ENCODE assay signal across 15 mouse cellular contexts in the genomic region with DNA sequence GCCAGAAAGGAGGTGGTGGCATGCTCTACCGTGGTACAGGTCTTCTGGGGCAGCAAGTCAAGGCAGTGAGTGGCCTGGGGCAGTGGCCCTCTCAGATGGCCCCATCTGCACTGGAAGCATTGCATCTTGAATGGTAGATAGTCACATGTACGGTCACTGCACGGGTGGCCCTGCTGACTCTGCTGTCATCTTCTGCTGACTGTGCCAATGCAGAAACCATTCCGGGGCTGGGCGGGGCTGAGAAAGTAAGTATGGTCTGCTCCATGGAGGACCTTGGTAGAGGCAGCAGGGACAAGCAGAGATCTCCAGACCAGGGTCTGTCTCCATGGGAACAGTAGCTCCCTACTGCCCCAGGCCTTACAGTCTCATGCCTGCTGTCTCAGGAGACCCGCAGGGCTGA. TPM values are rescaled to one million over a fixed set of nuclear protein-coding genes. Genes with fewer than 3 reads are reported as not detected.
DNase-seq lines count a peak whose midpoint lies in the region; ATAC-seq and TF ChIP-seq lines count a peak whose summit lies in the region.
"Had no signal": no experiment of that assay in that cellular context is flagged by ENCODE, and none has a peak within 500 bp of the region (broad histone marks: within the 10 kb centered on the region; RNA-seq: fewer than 3 reads in every experiment).

No protein-coding gene starts in this region.

- no peaks in the 10 kb centered on the region for H3K79me2 ChIP-seq in liver, adult 2 months (ENCODE audit: control insufficient read depth, insufficient read depth, low read length)

- H3K4me1 ChIP-seq in liver, adult 2 months (ENCODE audit: control insufficient read depth, insufficient read depth, low read length) = peaks cover 19% of the 10 kb centered on the region
- peaks cover 74% of the 10 kb centered on the region for H3K4me1 ChIP-seq in embryonic facial prominence, embryonic 10.5 days
- peaks cover 32% of the 10 kb centered on the region for H3K4me1 ChIP-seq in limb, embryonic 11.5 days (ENCODE audit: control insufficient read depth, insufficient read depth, low read length)
- H3K4me1 ChIP-seq in small intestine, adult 2 months (ENCODE audit: control insufficient read depth, insufficient read depth, insufficient read length, low read length) = peaks cover 38% of the 10 kb centered on the region

- peak; percentile 8 for DNase-seq in liver, adult 2 months (ENCODE audit: extremely low read depth, low read depth, low spot score)
- DNase-seq in liver = no peak
- DNase-seq in embryonic facial prominence, embryonic 10.5 days (ENCODE audit: low spot score) = no peak
- no peak for DNase-seq in limb, embryonic 11.5 days (ENCODE audit: low spot score)
- DNase-seq in ovary, adult 18-20 months (ENCODE audit: low spot score) = no peak
- DNase-seq in left cerebral cortex, postnatal 25 days (ENCODE audit: low spot score in 2 of 2) = no peak
- DNase-seq: gastrocnemius, postnatal 36 days; heart, postnatal 36 days; kidney, postnatal 14 days had no signal

- TF ChIP-seq POLR2A in liver, adult 2 months (IDR thresholded peaks at IDR 0.05; ENCODE audit: extremely low read depth, insufficient read depth, low read length) = no peak
- TF ChIP-seq POLR2A in small intestine, adult 2 months (IDR thresholded peaks at IDR 0.05; ENCODE audit: low read depth, low read length) = no peak; the same call in 1 of the 2 replicates

- H3K4me3 ChIP-seq in liver, adult 2 months (ENCODE audit: insufficient read depth, low read depth, low read length) = no peak overlapping the region
- H3K4me3 ChIP-seq in embryonic facial prominence, embryonic 10.5 days = no peak overlapping the region
- H3K4me3 ChIP-seq in limb, embryonic 11.5 days (ENCODE audit: low read depth, low read length) = no peak overlapping the region
- H3K4me3 ChIP-seq in small intestine, adult 2 months (ENCODE audit: low read depth, low read length) = no peak overlapping the region
- H3K4me3 ChIP-seq: forebrain, embryonic 15.5 days; midbrain, embryonic 12.5 days; neural tube, embryonic 12.5 days had no signal

- peaks cover 7% of the 10 kb centered on the region; the same call in 1 of the 2 replicates for H3K9me3 ChIP-seq in embryonic facial prominence, embryonic 10.5 days
- peaks cover 2% of the 10 kb centered on the region; the same call in 1 of the 2 replicates for H3K9me3 ChIP-seq in limb, embryonic 11.5 days (ENCODE audit: control insufficient read depth, low read length)
- H3K9me3 ChIP-seq: forebrain, embryonic 15.5 days; midbrain, embryonic 12.5 days; neural tube, embryonic 12.5 days had no signal

- no peak overlapping the region for H3K4me2 ChIP-seq in limb, embryonic 11.5 days (ENCODE audit: low read depth, severe bottlenecking)
- H3K4me2 ChIP-seq: forebrain, embryonic 15.5 days; midbrain, embryonic 12.5 days; neural tube, embryonic 12.5 days had no signal

- no peak for ATAC-seq in limb, embryonic 11.5 days (ENCODE audit: insufficient number of reproducible peaks, low FRiP score, low TSS enrichment, low read depth)
- ATAC-seq in inflammation-experienced regulatory T-cells, adult 6 months = no peak
- ATAC-seq: activated CD4-positive, CD25-positive, alpha-beta regulatory T cell, adult 4 months; forebrain, embryonic 15.5 days had no signal

- peak overlapping the region; percentile 13; the same call in 1 of the 2 replicates for H3K9ac ChIP-seq in liver, adult 2 months (ENCODE audit: low read depth, low read length)
- H3K9ac ChIP-seq in limb, embryonic 11.5 days (ENCODE audit: low read length) = no peak overlapping the region
- H3K9ac ChIP-seq: forebrain, embryonic 15.5 days; midbrain, embryonic 12.5 days had no signal

- H3K27me3 ChIP-seq in liver, adult 2 months (ENCODE audit: control insufficient read depth, insufficient read depth, low read length) = no peaks in the 10 kb centered on the region
- H3K27me3 ChIP-seq in embryonic facial prominence, embryonic 10.5 days (replicated peaks; ENCODE audit: low read depth, poor library complexity, severe bottlenecking) = no peaks in the 10 kb centered on the region
- H3K27me3 ChIP-seq in limb, embryonic 11.5 days (ENCODE audit: control insufficient read depth, insufficient read depth, low read length) = no peaks in the 10 kb centered on the region
- H3K27me3 ChIP-seq in small intestine, adult 2 months (ENCODE audit: control insufficient read depth, insufficient read depth, low read length) = no peaks in the 10 kb centered on the region
- H3K27me3 ChIP-seq: forebrain, embryonic 15.5 days; midbrain, embryonic 12.5 days; neural tube, embryonic 12.5 days had no signal

- WGBS in liver, adult 2 months = 70% methylated on average over 6 of the region's 6 CpGs
- 89% methylated on average over 6 of the region's 6 CpGs for WGBS in embryonic facial prominence, embryonic 10.5 days
- WGBS in limb, embryonic 11.5 days = 88% methylated on average over 6 of the region's 6 CpGs
- 41% methylated on average over 6 of the region's 6 CpGs for WGBS in small intestine, adult 2 months

- intact Hi-C loops in left cerebral cortex, postnatal 25 days (cut with DNase I) = loop anchor here (5.0 to 10.0 kb wide), 2 partner anchors 51 to 124 kb away; partner anchors contain the start of gene Faap20

- peak overlapping the region; percentile 35; the same call in 1 of the 2 replicates for H3K27ac ChIP-seq in liver, adult 2 months (replicated peaks; ENCODE audit: insufficient read depth, low read depth, low read length)
- H3K27ac ChIP-seq in embryonic facial prominence, embryonic 10.5 days (replicated peaks) = peak overlapping the region; percentile 65; the same call in 1 of the 2 replicates
- 0 out of 2 replicates have a peak overlapping the region, but pooled peaks have one; percentile 59 for H3K27ac ChIP-seq in limb, embryonic 11.5 days (replicated peaks; ENCODE audit: low read depth, low read length)
- peak overlapping the region; percentile 92 for H3K27ac ChIP-seq in small intestine, adult 2 months (ENCODE audit: insufficient read depth, low read depth, low read length)
- H3K27ac ChIP-seq: neural tube, embryonic 12.5 days had no signal

- no peak for TF ChIP-seq CTCF in liver, adult 2 months (IDR thresholded peaks at IDR 0.05; ENCODE audit: low read depth, low read length)
- no peak for TF ChIP-seq CTCF in small intestine, adult 2 months (IDR thresholded peaks at IDR 0.05; ENCODE audit: extremely low read depth, insufficient read length, insufficient replicate concordance, low read depth, low read length)

- no peaks in the 10 kb centered on the region for H3K36me3 ChIP-seq in liver, adult 2 months (ENCODE audit: control insufficient read depth, insufficient read depth, low read length)
- no peaks in the 10 kb centered on the region; the same call in 1 of the 2 replicates for H3K36me3 ChIP-seq in embryonic facial prominence, embryonic 10.5 days (replicated peaks)
- H3K36me3 ChIP-seq in limb, embryonic 11.5 days (ENCODE audit: control insufficient read depth, insufficient read depth, low read length) = no peaks in the 10 kb centered on the region
- no peaks in the 10 kb centered on the region for H3K36me3 ChIP-seq in small intestine, adult 2 months (ENCODE audit: control insufficient read depth, insufficient read depth, low read length)
- H3K36me3 ChIP-seq: forebrain, embryonic 15.5 days; midbrain, embryonic 12.5 days; neural tube, embryonic 12.5 days had no signal

RNA-seq across cellular contexts. Expression of gene Morn1, which starts 34.8 kb away (rescaled TPM):
- total RNA-seq in liver, adult 2 months (2014; rRNA removed) = 2.5 and 4.2 TPM in 2 replicates
- polyA plus RNA-seq in liver, adult 2 months (2012; rRNA removed) = 3.0 and 3.6 TPM in 2 replicates
- 4.3 and 5.4 TPM in 2 replicates for polyA plus RNA-seq in embryonic facial prominence, embryonic 10.5 days (2016; fragmentation: Nextera tagmentation; extraction: Ambion mirVana)
- 3.5 and 4.5 TPM in 2 replicates for polyA plus RNA-seq in limb, embryonic 11.5 days (2014; fragmentation: Nextera tagmentation; extraction: Ambion mirVana)
- 1.7 and 3.1 TPM in 2 replicates for polyA plus RNA-seq in small intestine, adult 2 months (2012; rRNA removed)
- polyA plus RNA-seq in inflammation-experienced regulatory T-cells, adult 6 months (2017; shearing (Covaris generic)) = 1 to 10 TPM in 2 of 3 experiments, under 1 TPM in 1; 0.79 to 2.1 (median 1.7) TPM
- total RNA-seq in left cerebral cortex, postnatal 25 days (2021) = 1 to 10 TPM; 8.6 to 9.7 TPM

RNA-seq across cellular contexts. Expression of gene Rer1, which starts 35.0 kb away (rescaled TPM):
- 128 and 135 TPM in 2 replicates for total RNA-seq in liver, adult 2 months (2014; rRNA removed)
- polyA plus RNA-seq in liver, adult 2 months (2012; rRNA removed) = 84.3 and 92.1 TPM in 2 replicates
- 128 and 134 TPM in 2 replicates for polyA plus RNA-seq in embryonic facial prominence, embryonic 10.5 days (2016; fragmentation: Nextera tagmentation; extraction: Ambion mirVana)
- polyA plus RNA-seq in limb, embryonic 11.5 days (2014; fragmentation: Nextera tagmentation; extraction: Ambion mirVana) = 137 and 149 TPM in 2 replicates
- polyA plus RNA-seq in small intestine, adult 2 months (2012; rRNA removed) = 53.2 and 91.9 TPM in 2 replicates
- 100 to 1,000 TPM; 101 to 140 (median 102) TPM for polyA plus RNA-seq in inflammation-experienced regulatory T-cells, adult 6 months (2017; shearing (Covaris generic))
- total RNA-seq in left cerebral cortex, postnatal 25 days (2021) = 10 to 100 TPM; 60.9 to 69.4 TPM

RNA-seq across cellular contexts. Expression of gene Pex10, which starts 54.4 kb away (rescaled TPM):
- 3.7 and 4.5 TPM in 2 replicates for total RNA-seq in liver, adult 2 months (2014; rRNA removed)
- polyA plus RNA-seq in liver, adult 2 months (2012; rRNA removed) = 11.2 and 13.0 TPM in 2 replicates
- 19.0 and 22.2 TPM in 2 replicates for polyA plus RNA-seq in embryonic facial prominence, embryonic 10.5 days (2016; fragmentation: Nextera tagmentation; extraction: Ambion mirVana)
- polyA plus RNA-seq in limb, embryonic 11.5 days (2014; fragmentation: Nextera tagmentation; extraction: Ambion mirVana) = 6.5 and 8.5 TPM in 2 replicates
- 7.8 and 15.2 TPM in 2 replicates for polyA plus RNA-seq in small intestine, adult 2 months (2012; rRNA removed)
- polyA plus RNA-seq in inflammation-experienced regulatory T-cells, adult 6 months (2017; shearing (Covaris generic)) = 1 to 10 TPM; 5.8 to 8.7 (median 7.2) TPM
- total RNA-seq in left cerebral cortex, postnatal 25 days (2021) = 10 to 100 TPM; 18.7 to 20.2 TPM

Comparison
In these comparisons a context has a peak if more than half of its experiments do, and no peak if none do; other contexts are left out.
1. H3K27ac ChIP-seq: peak in every context shown above with its lines; median percentile 92 in small intestine, adult 2 months; 65 in embryonic facial prominence, embryonic 10.5 days; 59 in limb, embryonic 11.5 days; 35 in liver, adult 2 months.